Mouse (Mus musculus) stomach, embryonic 14.5 days (tissue): ENCODE results near the gene Spns3. TPM values are rescaled to one million over a fixed set of nuclear protein-coding genes. Genes with fewer than 3 reads are reported as not detected.

Experiments used
- ATAC-seq: fragments of 200-750 bp; cut with Nextera tagmentation; 2 replicates; pipeline ENCODE4 v1.8.0; 2017; ENCODE audit warnings: low read depth, moderate TSS enrichment; ENCODE audit not compliant: insufficient number of reproducible peaks, insufficient read depth, low FRiP score
- H3K27ac ChIP-seq: fragments of 300-500 bp; sonication (generic); 2 replicates; pipeline ENCODE4 v1.5.1; 2014; ENCODE audit warnings: mild to moderate bottlenecking, low read length, moderate library complexity, mixed read lengths
- H3K27me3 ChIP-seq: fragments of 300-500 bp; sonication (generic); 2 replicates; pipeline ENCODE4 v1.6.1; 2014; ENCODE audit warnings: low read length, control low read depth, mixed read lengths; ENCODE audit not compliant: control insufficient read depth, insufficient read depth
- H3K36me3 ChIP-seq: fragments of 300-500 bp; sonication (generic); 2 replicates; pipeline ENCODE4 v1.6.1; 2014; ENCODE audit warnings: mild to moderate bottlenecking, control low read depth, low read length, moderate library complexity, mixed read lengths; ENCODE audit not compliant: control insufficient read depth, insufficient read depth
- H3K4me1 ChIP-seq: fragments of 300-500 bp; sonication (generic); 2 replicates; pipeline ENCODE4 v1.6.1; 2014; ENCODE audit warnings: low read length, control low read depth, mixed read lengths; ENCODE audit not compliant: control insufficient read depth, insufficient read depth
- H3K4me2 ChIP-seq: fragments of 300-500 bp; sonication (generic); replicated peaks from 2 replicates; pipeline ENCODE4 v1.6.1; 2014; ENCODE audit warnings: low read depth, low read length, control low read depth
- H3K4me3 ChIP-seq: fragments of 300-500 bp; sonication (generic); 2 replicates; pipeline ENCODE4 v1.5.1; 2014; ENCODE audit warnings: low read depth, low read length, control low read depth
- H3K9ac ChIP-seq: fragments of 300-500 bp; sonication (generic); replicated peaks from 2 replicates; pipeline ENCODE4 v1.6.1; 2014; ENCODE audit warnings: low read depth, mild to moderate bottlenecking, control low read depth, low read length, moderate library complexity, mixed read lengths
- H3K9me3 ChIP-seq: fragments of 300-500 bp; sonication (generic); 2 replicates; pipeline ENCODE4 v1.6.1; 2016; ENCODE audit warnings: low read depth, low read length, control low read depth; ENCODE audit not compliant: control insufficient read depth
- WGBS: fragments of 180-500 bp; shearing (Covaris S2); extraction: QIAGEN DNeasy Blood & Tissue Kit; methylation state at CpG from one replicate; pipeline ENCODE4 v1.1.7; 2014; 5-methylcytosine and 5-hydroxymethylcytosine counted together
- polyA plus RNA-seq: library from polyadenylated mRNA; unstranded; fragments of >200 nt; fragmentation: Nextera tagmentation; extraction: Ambion mirVana; gene quantifications from 2 replicates; pipeline ENCODE4 v1.2.1, GENCODE M21; 2014

Gene Spns3
- polyA plus RNA-seq, 1 experiment from 2014 or later = not detected

GRCm38 (mm10) chr11:72500139-72500538 lies 50.2 kb downstream of the Spns3 start:
- no peaks in the 10 kb centered on the region for H3K4me1 ChIP-seq
- no peaks in the 10 kb centered on the region for H3K27me3 ChIP-seq
- WGBS = 83% methylated on average over 4 of the region's 4 CpGs

GRCm38 (mm10) chr11:72497367-72497766 lies 52.9 kb downstream of the Spns3 start:
- no peak overlapping the region for H3K4me3 ChIP-seq
- ATAC-seq = no peak
- H3K27ac ChIP-seq = no peak overlapping the region
- H3K9ac ChIP-seq = no peak overlapping the region
- 32% methylated on average over 4 of the region's 4 CpGs for WGBS
- no peak overlapping the region for H3K4me2 ChIP-seq
- H3K4me1 ChIP-seq = no peaks in the 10 kb centered on the region
- H3K36me3 ChIP-seq = no peaks in the 10 kb centered on the region
- no peaks in the 10 kb centered on the region for H3K27me3 ChIP-seq
- H3K9me3 ChIP-seq = no peaks in the 10 kb centered on the region

More at GRCm38 (mm10) chr11:72500139-72500538, 50.2 kb downstream of the Spns3 start:
- no peak overlapping the region for H3K4me2 ChIP-seq
- no peaks in the 10 kb centered on the region for H3K36me3 ChIP-seq
- no peak overlapping the region for H3K9ac ChIP-seq
- no peak overlapping the region for H3K4me3 ChIP-seq
- H3K9me3 ChIP-seq = no peaks in the 10 kb centered on the region
- H3K27ac ChIP-seq = no peak overlapping the region
- ATAC-seq = no peak

DNA sequence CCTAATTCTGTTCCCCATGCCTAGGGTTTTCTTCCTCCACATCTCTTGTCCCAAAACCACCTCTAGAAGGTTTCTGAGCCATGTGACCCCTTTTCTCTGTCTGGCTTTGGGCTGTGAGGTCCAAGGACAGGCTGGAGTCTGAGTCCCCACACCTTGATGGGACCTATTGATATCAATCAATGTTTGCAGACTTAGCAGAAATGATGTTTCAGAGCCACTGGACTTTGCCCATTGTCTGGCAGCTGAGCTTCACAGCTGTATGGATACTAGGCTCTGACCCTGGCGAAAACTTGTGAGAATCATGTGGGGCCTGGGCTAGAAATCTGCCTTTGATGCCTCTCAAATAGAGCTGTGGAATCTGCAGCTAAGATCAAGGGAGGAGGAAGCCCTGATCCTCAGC lies 53.5 kb downstream of the Spns3 start:
- Histone ChIP-seq H3K27me3 (no peaks in the 10 kb centered on the region), H3K4me1 (no peaks in the 10 kb centered on the region), H3K4me3 (no peak overlapping the region), H3K9ac (no peak overlapping the region), H3K36me3 (no peaks in the 10 kb centered on the region), H3K9me3 (no peaks in the 10 kb centered on the region), H3K4me2 (no peak overlapping the region), H3K27ac (no peak overlapping the region)
- WGBS = 41% methylated on average over 1 of the region's 1 CpGs
- no peak for ATAC-seq

- no peak for ATAC-seq
- H3K4me2 ChIP-seq = no peak overlapping the region
- WGBS = 71% methylated on average over 3 of the region's 3 CpGs
Measured at GRCm38 (mm10) chr11:72496066-72496465, 54.2 kb downstream of the Spns3 start.

DNA sequence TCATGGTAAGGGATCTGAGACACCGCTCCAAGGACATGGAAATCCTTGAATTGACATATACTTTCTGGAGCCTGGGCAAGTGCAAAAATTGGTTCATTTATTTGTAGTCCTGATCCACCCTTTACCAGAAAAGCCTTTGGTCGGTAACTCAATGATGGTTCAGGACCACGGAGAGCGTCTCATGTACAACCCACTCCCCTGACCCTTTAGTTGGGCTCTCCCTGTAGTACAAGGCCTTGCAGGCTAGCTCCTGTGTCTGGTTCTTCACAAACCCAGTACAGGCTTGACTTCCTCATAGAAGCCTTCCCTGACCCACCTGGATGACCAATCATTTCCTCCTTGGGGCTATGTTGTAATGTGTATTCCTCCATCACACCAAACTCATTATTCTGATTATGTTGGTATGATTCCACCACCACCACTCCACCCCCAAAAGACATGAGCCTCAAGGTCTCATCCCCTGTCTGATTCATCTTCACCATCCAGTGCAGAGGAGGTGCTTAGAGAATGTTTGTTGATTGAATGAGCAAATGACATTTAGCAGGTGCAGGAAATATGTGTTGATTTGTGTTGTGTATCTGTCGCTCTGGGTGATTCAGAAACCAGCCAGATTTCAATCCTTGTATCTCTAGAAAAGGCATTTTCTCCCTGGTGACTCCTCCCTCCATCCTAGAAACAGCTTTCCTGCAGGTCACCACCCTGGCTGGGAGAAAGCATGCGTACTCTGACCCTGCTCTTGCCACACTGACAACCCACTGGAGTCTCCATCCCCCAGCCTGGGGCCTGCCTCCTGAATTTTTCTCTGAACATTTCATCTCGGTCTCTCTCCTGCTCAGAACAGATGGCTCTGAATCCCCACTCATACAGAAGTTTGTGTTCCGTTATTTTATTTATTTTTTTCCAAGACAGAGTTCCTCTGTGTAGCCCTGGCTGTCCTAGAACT lies 56.0 kb downstream of the Spns3 start:
- Histone ChIP-seq H3K9ac (no peak overlapping the region), H3K4me1 (peaks cover 1% of the 10 kb centered on the region; the same call in 1 of the 2 replicates), H3K4me2 (no peak overlapping the region), H3K27me3 (peaks cover 2% of the 10 kb centered on the region; the same call in 1 of the 2 replicates), H3K9me3 (no peaks in the 10 kb centered on the region), H3K36me3 (no peaks in the 10 kb centered on the region), H3K4me3 (no peak overlapping the region), H3K27ac (no peak overlapping the region)
- no peak for ATAC-seq
- 47% methylated on average over 8 of the region's 8 CpGs for WGBS

More at GRCm38 (mm10) chr11:72496066-72496465, 54.2 kb downstream of the Spns3 start:
- Histone ChIP-seq H3K4me3 (no peak overlapping the region), H3K27me3 (no peaks in the 10 kb centered on the region), H3K9ac (no peak overlapping the region), H3K27ac (no peak overlapping the region), H3K9me3 (no peaks in the 10 kb centered on the region), H3K36me3 (no peaks in the 10 kb centered on the region), H3K4me1 (no peaks in the 10 kb centered on the region)

DNA sequence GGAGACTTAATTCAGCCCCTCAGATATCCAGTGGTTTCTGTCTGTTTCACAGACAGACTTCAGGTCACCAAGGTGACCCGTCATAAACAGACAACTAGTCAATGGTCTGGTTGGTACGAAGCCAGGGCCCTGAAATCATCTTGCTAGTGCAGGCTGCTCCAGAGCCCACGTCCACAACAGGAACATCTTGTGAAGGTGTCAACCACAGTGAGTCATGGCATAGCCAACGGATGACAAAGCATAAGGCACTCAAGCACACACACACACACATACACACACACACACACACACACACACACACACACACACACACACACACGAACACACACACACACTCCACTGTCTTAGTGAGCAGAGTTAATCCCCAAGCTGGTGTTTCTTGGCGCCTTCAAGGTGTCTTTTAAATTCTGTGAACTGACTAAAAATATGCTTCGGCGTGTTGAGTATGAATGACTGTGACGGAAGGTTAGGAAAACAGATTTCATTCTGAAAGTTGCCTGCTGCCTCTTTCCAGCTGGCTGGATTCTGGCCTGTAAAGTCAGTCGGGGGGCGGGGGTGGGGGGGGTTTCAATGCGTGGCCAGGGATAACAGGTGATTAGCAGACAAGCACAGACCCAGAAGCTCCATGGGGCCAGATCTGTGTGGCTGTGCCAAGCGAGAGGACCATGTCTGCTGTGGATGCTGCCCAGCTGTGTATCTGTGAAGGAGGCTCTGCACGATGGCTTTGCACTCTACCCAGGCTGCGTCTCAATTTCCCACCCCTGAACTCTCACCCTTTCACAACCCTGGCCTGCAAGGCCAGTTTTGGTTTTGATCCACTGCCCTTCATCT lies 59.0 kb downstream of the Spns3 start:
- H3K4me1 ChIP-seq = peaks cover 9% of the 10 kb centered on the region; the same call in 1 of the 2 replicates
- no peak overlapping the region for H3K9ac ChIP-seq
- no peak overlapping the region for H3K4me3 ChIP-seq
- WGBS = 70% methylated on average over 15 of the region's 15 CpGs
- peaks cover 14% of the 10 kb centered on the region; the same call in 1 of the 2 replicates for H3K27me3 ChIP-seq
- H3K4me2 ChIP-seq = no peak overlapping the region
- H3K36me3 ChIP-seq = no peaks in the 10 kb centered on the region
- ATAC-seq = no peak
- no peak overlapping the region for H3K27ac ChIP-seq
- no peaks in the 10 kb centered on the region for H3K9me3 ChIP-seq

DNA sequence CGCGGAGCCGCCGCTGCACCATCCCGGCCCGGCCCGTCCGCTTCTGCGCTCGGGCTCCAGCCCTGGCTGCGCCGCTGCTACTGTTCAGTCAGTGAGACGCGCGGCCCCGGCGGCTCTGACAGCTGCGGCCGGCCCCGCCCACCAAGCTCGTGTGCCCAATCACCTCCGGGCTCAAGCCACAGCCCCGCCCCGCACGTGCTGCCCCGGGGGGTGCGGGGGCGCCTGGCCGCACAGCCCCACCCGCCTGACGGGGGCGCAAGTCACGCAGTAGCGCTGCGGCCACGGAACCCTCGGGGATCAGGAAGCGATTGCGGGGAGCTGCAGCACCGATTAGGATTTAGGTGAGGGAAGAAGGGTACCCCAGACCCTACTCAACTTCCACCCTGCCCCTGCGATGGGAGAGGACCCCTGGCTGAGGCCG lies 60.4 kb downstream of the Spns3 start, which contains the start of gene Spns2:
Gene Spns2, minus strand, starts transcription at position 24 of the 421 bp plus-strand sequence.
- no peaks in the 10 kb centered on the region for H3K9me3 ChIP-seq
- H3K4me1 ChIP-seq = peaks cover 9% of the 10 kb centered on the region; the same call in 1 of the 2 replicates
- 0% methylated on average over 25 of the region's 42 CpGs for WGBS
- H3K4me2 ChIP-seq = peak within 1 kb of the TSS; percentile 98
- peak within 1 kb of the TSS; percentile 38; the same call in 1 of the 2 replicates for H3K9ac ChIP-seq
- ATAC-seq = peak; percentile 90
- peaks cover 14% of the 10 kb centered on the region; the same call in 1 of the 2 replicates for H3K27me3 ChIP-seq
- peak within 1 kb of the TSS; percentile 46 for H3K4me3 ChIP-seq
- no peak within 1 kb of the TSS for H3K27ac ChIP-seq
- no peaks in the 10 kb centered on the region for H3K36me3 ChIP-seq

- Histone ChIP-seq H3K27me3 (peaks cover 14% of the 10 kb centered on the region; the same call in 1 of the 2 replicates), H3K4me3 (peak overlapping the region; percentile 46), H3K9me3 (no peaks in the 10 kb centered on the region), H3K9ac (peak overlapping the region; percentile 38; the same call in 1 of the 2 replicates), H3K27ac (no peak overlapping the region), H3K4me1 (peaks cover 9% of the 10 kb centered on the region; the same call in 1 of the 2 replicates), H3K4me2 (peak overlapping the region; percentile 98), H3K36me3 (no peaks in the 10 kb centered on the region)
- no peak for ATAC-seq
- WGBS = 1% methylated on average over 33 of the region's 42 CpGs
Measured at GRCm38 (mm10) chr11:72489397-72489796, 60.9 kb downstream of the Spns3 start.
